9 mouse cellular contexts compared by ENCODE assay signal in genomic region chr16:56886616-56887116, GRCm38 (mm10). TPM values are rescaled to one million over a fixed set of nuclear protein-coding genes. Genes with fewer than 3 reads are reported as not detected.
A peak's percentile ranks its signal among the peaks of the same experiment; 100 is the strongest.
DNase-seq lines count a peak whose midpoint lies in the region; ATAC-seq and TF ChIP-seq lines count a peak whose summit lies in the region.
"Had no signal": no experiment of that assay in that cellular context is flagged by ENCODE, and none has a peak within 500 bp of the region (broad histone marks: within the 10 kb centered on the region; RNA-seq: fewer than 3 reads in every experiment).

No protein-coding gene starts in this region.

- H3K36me3 ChIP-seq in forebrain, embryonic 10.5 days (replicated peaks): no peaks in the 10 kb centered on the region
- H3K36me3 ChIP-seq in limb, embryonic 13.5 days: no peaks in the 10 kb centered on the region

- peak overlapping the region; percentile 66 for H3K4me2 ChIP-seq in limb, embryonic 13.5 days (replicated peaks)

- ATAC-seq in limb, embryonic 13.5 days (ENCODE audit: low FRiP score, low read depth): no peak

- WGBS in forebrain, embryonic 10.5 days: 22% methylated on average over 9 of the region's 9 CpGs
- WGBS in limb, embryonic 13.5 days: 26% methylated on average over 9 of the region's 9 CpGs

- peaks cover 5% of the 10 kb centered on the region; the same call in 1 of the 2 replicates for H3K27me3 ChIP-seq in forebrain, embryonic 10.5 days (ENCODE audit: poor library complexity, severe bottlenecking)
- H3K27me3 ChIP-seq in limb, embryonic 13.5 days: no peaks in the 10 kb centered on the region

- peaks cover 8% of the 10 kb centered on the region for H3K4me1 ChIP-seq in forebrain, embryonic 10.5 days
- peaks cover 11% of the 10 kb centered on the region; the same call in 1 of the 2 replicates for H3K4me1 ChIP-seq in limb, embryonic 13.5 days

- H3K9ac ChIP-seq in limb, embryonic 13.5 days: no peak overlapping the region

- H3K9me3 ChIP-seq in forebrain, embryonic 10.5 days: no peaks in the 10 kb centered on the region
- no peaks in the 10 kb centered on the region for H3K9me3 ChIP-seq in limb, embryonic 13.5 days

- TF ChIP-seq CTCF in layer of hippocampus, adult 2 months (conservative IDR thresholded peaks at IDR 0.05): no peak

- H3K4me3 ChIP-seq in layer of hippocampus, adult 2 months: peak overlapping the region; percentile 58; the same call in 1 of the 2 replicates
- peak overlapping the region; percentile 58 for H3K4me3 ChIP-seq in forebrain, embryonic 10.5 days
- H3K4me3 ChIP-seq in limb, embryonic 13.5 days: peak overlapping the region; percentile 60

- no peak overlapping the region for H3K27ac ChIP-seq in layer of hippocampus, adult 2 months
- no peak overlapping the region for H3K27ac ChIP-seq in forebrain, embryonic 10.5 days
- 0 out of 2 replicates have a peak overlapping the region, but pooled peaks have one; percentile 58 for H3K27ac ChIP-seq in limb, embryonic 13.5 days

- DNase-seq in layer of hippocampus, adult 2 months (ENCODE audit: low spot score in 2 of 2): no peak
- no peak for DNase-seq in layer of hippocampus, adult 9-11 months
- no peak for DNase-seq in forebrain, embryonic 10.5 days (ENCODE audit: extremely low spot score, low spot score)
- peak; percentile 27 for DNase-seq in retina, postnatal 1 day
- DNase-seq in cerebellum, adult 9-10 months: no peak
- no peak for DNase-seq in lung, postnatal 25 days (ENCODE audit: low spot score)
- DNase-seq in kidney, postnatal 25 days: no peak

RNA-seq across cellular contexts. Expression of gene Tmem45a, which starts 0.7 kb away (rescaled TPM):
- total RNA-seq in layer of hippocampus, adult 2 months (2021): under 1 TPM; 0.38 to 0.64 TPM
- polyA plus RNA-seq in forebrain, embryonic 10.5 days (2016; fragmentation: Nextera tagmentation; extraction: Ambion mirVana): 3.4 and 3.9 TPM in 2 replicates
- 47.5 and 53.6 TPM in 2 replicates for polyA plus RNA-seq in limb, embryonic 13.5 days (2015; fragmentation: Nextera tagmentation; extraction: Ambion mirVana)

RNA-seq across cellular contexts. Expression of gene Lnp1, which starts 41.2 kb away (rescaled TPM):
- 1 to 10 TPM; 2.0 to 2.1 TPM for total RNA-seq in layer of hippocampus, adult 2 months (2021)
- polyA plus RNA-seq in forebrain, embryonic 10.5 days (2016; fragmentation: Nextera tagmentation; extraction: Ambion mirVana): not detected in 2 replicates
- 0.38 TPM in 1 of 2 replicates, not detected in the other for polyA plus RNA-seq in limb, embryonic 13.5 days (2015; fragmentation: Nextera tagmentation; extraction: Ambion mirVana)
- polyA plus RNA-seq: spleen, adult 2 months had no signal
